Mouse (Mus musculus) testis, postnatal 14 days (tissue): ENCODE results near the gene Elf1.
A peak's percentile ranks its signal among the peaks of the same experiment; 100 is the strongest.

Experiments
- DNase-seq: peaks from one replicate; pipeline ENCODE4 v3.0.0; 2021; ENCODE audit warnings: low spot score

Gene Elf1

GRCm38 (mm10) chr14:79573482-79574191 lies 92.6 kb downstream of the Elf1 start:
- peak; percentile 24 for DNase-seq

- no peak for DNase-seq
Measured at GRCm38 (mm10) chr14:79574361-79574760, 93.4 kb downstream of the Elf1 start.

- DNase-seq: no peak
Measured at GRCm38 (mm10) chr14:79583526-79584245, 102.7 kb downstream of the Elf1 start.

- no peak for DNase-seq
Measured at GRCm38 (mm10) chr14:79586499-79587138, 105.6 kb downstream of the Elf1 start.

GRCm38 (mm10) chr14:79587139-79587851 lies 106.3 kb downstream of the Elf1 start, which contains the start of gene Sugt1:
Sugt1 (plus strand) TSS chr14:79587691.
- peak; percentile 95 for DNase-seq

GRCm38 (mm10) chr14:79587852-79588229 lies 106.8 kb downstream of the Elf1 start:
- peak; percentile 69 for DNase-seq

GRCm38 (mm10) chr14:79588534-79588951 lies 107.5 kb downstream of the Elf1 start:
- DNase-seq: peak; percentile 78

- DNase-seq: no peak
Measured at GRCm38 (mm10) chr14:79589401-79589800, 108.4 kb downstream of the Elf1 start.

GRCm38 (mm10) chr14:79590916-79591315 lies 109.9 kb downstream of the Elf1 start:
- DNase-seq: no peak

- no peak for DNase-seq
Measured at GRCm38 (mm10) chr14:79591611-79592010, 110.6 kb downstream of the Elf1 start.

GRCm38 (mm10) chr14:79594069-79594468 lies 113.1 kb downstream of the Elf1 start:
- no peak for DNase-seq

- no peak for DNase-seq
Measured at GRCm38 (mm10) chr14:79596602-79597001, 115.6 kb downstream of the Elf1 start.

- no peak for DNase-seq
Measured at GRCm38 (mm10) chr14:79605881-79606280, 124.9 kb downstream of the Elf1 start.

GRCm38 (mm10) chr14:79606392-79606791 lies 125.4 kb downstream of the Elf1 start:
- no peak for DNase-seq

GRCm38 (mm10) chr14:79606867-79607266 lies 125.9 kb downstream of the Elf1 start:
- no peak for DNase-seq

GRCm38 (mm10) chr14:79607352-79607751 lies 126.4 kb downstream of the Elf1 start:
- no peak for DNase-seq

- DNase-seq: no peak
Measured at GRCm38 (mm10) chr14:79608286-79608685, 127.3 kb downstream of the Elf1 start.

GRCm38 (mm10) chr14:79617121-79617828 lies 136.3 kb downstream of the Elf1 start:
- DNase-seq: no peak

- DNase-seq: no peak
Measured at GRCm38 (mm10) chr14:79619802-79620201, 138.8 kb downstream of the Elf1 start.

GRCm38 (mm10) chr14:79621143-79621542 lies 140.1 kb downstream of the Elf1 start:
- DNase-seq: no peak
